Mouse (Mus musculus) ES-E14 (cell line): ENCODE results near the gene Mbnl1.

Source experiments
- CHD2 ChIP-seq: IDR thresholded peaks from 2 replicates; pipeline ENCODE4 v1.6.1; 2014; ENCODE audit warnings: mild to moderate bottlenecking, low read depth, low read length, inconsistent platforms
- HCFC1 ChIP-seq: IDR thresholded peaks from 2 replicates; pipeline ENCODE4 v1.6.1; 2012; ENCODE audit warnings: low read length, inconsistent platforms, borderline replicate concordance; ENCODE audit not compliant: insufficient read depth
- MAFK ChIP-seq: IDR thresholded peaks from 2 replicates; pipeline ENCODE4 v1.6.1; 2014; ENCODE audit warnings: mild to moderate bottlenecking, low read depth, low read length, inconsistent platforms; ENCODE audit not compliant: insufficient read depth
- ZC3H11A ChIP-seq: IDR thresholded peaks from 2 replicates; pipeline ENCODE4 v1.6.1; 2012; ENCODE audit warnings: low read depth, mild to moderate bottlenecking, inconsistent platforms, low read length, borderline replicate concordance

GRCm38 (mm10) chr3:60507496-60507895, 34.9 kb downstream of the Mbnl1 start:
- TF ChIP-seq CHD2, result no peak
- no peak for TF ChIP-seq MAFK
- no peak for TF ChIP-seq ZC3H11A
- no peak for TF ChIP-seq HCFC1
